ENCODE assay signal across 8 mouse cellular contexts in the genomic region with DNA sequence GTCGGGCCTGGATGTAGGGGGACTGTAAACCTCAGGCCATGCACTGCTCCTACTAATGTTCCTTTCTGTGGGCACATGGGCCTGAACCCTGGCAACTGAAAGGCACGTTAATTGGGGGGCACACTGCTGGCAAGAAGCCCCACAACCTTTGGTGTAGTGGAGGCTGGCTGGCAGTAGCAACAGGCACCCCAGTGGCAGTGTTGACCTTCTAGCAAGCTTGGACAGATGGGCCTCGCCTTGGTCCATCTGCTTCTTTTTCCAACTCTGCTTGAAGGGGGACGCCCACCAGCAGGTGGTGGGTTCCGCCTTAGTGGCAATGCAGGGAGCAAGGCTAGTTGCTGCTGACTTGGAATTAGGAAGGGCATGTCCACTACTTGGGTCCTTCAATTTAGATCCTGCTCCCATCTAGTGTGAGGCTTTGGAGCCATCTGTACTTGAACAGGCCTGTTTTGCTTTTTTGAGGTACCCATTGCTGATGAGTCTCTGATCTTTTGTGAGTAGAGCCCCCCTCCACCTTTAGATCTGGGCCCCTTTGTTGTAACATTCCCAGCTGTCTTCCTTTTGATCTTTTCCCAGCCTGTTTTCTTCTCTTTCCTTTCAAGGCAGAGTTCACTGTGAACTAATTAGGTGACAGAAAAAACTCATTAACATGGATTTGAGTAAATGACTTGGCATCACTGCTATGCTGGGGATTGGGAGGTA. TPM values are rescaled to one million over a fixed set of nuclear protein-coding genes. Genes with fewer than 3 reads are reported as not detected.
DNase-seq lines count a peak whose midpoint lies in the region; ATAC-seq and TF ChIP-seq lines count a peak whose summit lies in the region.

No protein-coding gene starts in this region.

- H3K4me3 ChIP-seq in forebrain, embryonic 10.5 days, result peak overlapping the region; percentile 91
- H3K4me3 ChIP-seq in liver, embryonic 13.5 days (replicated peaks), result peak overlapping the region; percentile 85

- peak overlapping the region; percentile 96 for H3K27ac ChIP-seq in forebrain, embryonic 10.5 days
- H3K27ac ChIP-seq in liver, embryonic 13.5 days, result peak overlapping the region; percentile 95

- H3K36me3 ChIP-seq in forebrain, embryonic 10.5 days (replicated peaks), result peaks cover 35% of the 10 kb centered on the region
- H3K36me3 ChIP-seq in liver, embryonic 13.5 days, result peaks cover 24% of the 10 kb centered on the region

- DNase-seq in layer of hippocampus, adult 9-11 months, result peak; percentile 32
- no peak for DNase-seq in layer of hippocampus, adult 8-10 months (ENCODE audit: low spot score in 2 of 2)
- peak; percentile 89 for DNase-seq in brain, embryonic 14.5 days (ENCODE audit: low read depth)
- DNase-seq in forebrain, embryonic 10.5 days (ENCODE audit: extremely low spot score, low spot score), result no peak
- no peak for DNase-seq in liver, embryonic 13.5 days
- no peak for DNase-seq in ovary, postnatal 14 days (ENCODE audit: low spot score)
- DNase-seq in left cerebral cortex, adult 11 months (ENCODE audit: low spot score), result no peak

- H3K9me3 ChIP-seq in forebrain, embryonic 10.5 days, result no peaks in the 10 kb centered on the region
- no peaks in the 10 kb centered on the region for H3K9me3 ChIP-seq in liver, embryonic 13.5 days (replicated peaks)

- WGBS in forebrain, embryonic 10.5 days, result 14% methylated on average over 5 of the region's 5 CpGs
- WGBS in liver, embryonic 13.5 days (ENCODE audit: insufficient replicate concordance), result 33% methylated on average over 5 of the region's 5 CpGs

- H3K4me1 ChIP-seq in forebrain, embryonic 10.5 days, result peaks cover 51% of the 10 kb centered on the region
- peaks cover 58% of the 10 kb centered on the region for H3K4me1 ChIP-seq in liver, embryonic 13.5 days (replicated peaks)

- H3K27me3 ChIP-seq in forebrain, embryonic 10.5 days (ENCODE audit: poor library complexity, severe bottlenecking), result peaks cover 28% of the 10 kb centered on the region
- H3K27me3 ChIP-seq in liver, embryonic 13.5 days, result no peaks in the 10 kb centered on the region

- no peak for TF ChIP-seq CTCF in brain, embryonic 14.5 days (IDR thresholded peaks at IDR 0.05; ENCODE audit: borderline replicate concordance, extremely low read depth, insufficient read depth, insufficient read length)

- peak overlapping the region; percentile 93 for H3K9ac ChIP-seq in liver, embryonic 13.5 days

- ATAC-seq in liver, embryonic 13.5 days (ENCODE audit: low read depth), result no peak
- no peak for ATAC-seq in frontal cortex, adult (ENCODE audit: low TSS enrichment)

- H3K4me2 ChIP-seq in liver, embryonic 13.5 days, result peak overlapping the region; percentile 100

- no peak for TF ChIP-seq POLR2A in brain, embryonic 14.5 days (IDR thresholded peaks at IDR 0.05; ENCODE audit: borderline replicate concordance, extremely low read depth, insufficient read depth, insufficient read length, poor library complexity, severe bottlenecking)

RNA-seq across cellular contexts. Expression of a gene that starts 1.5 kb away (rescaled TPM):
- 100 to 1,000 TPM; 563 to 611 (median 584) TPM for total RNA-seq in layer of hippocampus, adult 8-10 months (2022)
- polyA plus RNA-seq in brain, embryonic 14.5 days (2012; rRNA removed), result 176 and 244 TPM in 2 replicates
- polyA plus RNA-seq in forebrain, embryonic 10.5 days (2016; fragmentation: Nextera tagmentation; extraction: Ambion mirVana), result 24.1 and 29.0 TPM in 2 replicates
- polyA plus RNA-seq in liver, embryonic 13.5 days (2015; fragmentation: Nextera tagmentation; extraction: Ambion mirVana), result 9.0 and 10.3 TPM in 2 replicates

RNA-seq across cellular contexts. Expression of a gene that starts 5.8 kb away (rescaled TPM):
- 10 to 100 TPM; 19.0 to 23.5 (median 19.7) TPM for total RNA-seq in layer of hippocampus, adult 8-10 months (2022)
- polyA plus RNA-seq in brain, embryonic 14.5 days (2012; rRNA removed), result 60.7 and 67.7 TPM in 2 replicates
- polyA plus RNA-seq in forebrain, embryonic 10.5 days (2016; fragmentation: Nextera tagmentation; extraction: Ambion mirVana), result 28.4 and 31.8 TPM in 2 replicates
- 5.8 and 7.3 TPM in 2 replicates for polyA plus RNA-seq in liver, embryonic 13.5 days (2015; fragmentation: Nextera tagmentation; extraction: Ambion mirVana)

RNA-seq across cellular contexts. Expression of a gene that starts 8.3 kb away (rescaled TPM):
- total RNA-seq in layer of hippocampus, adult 8-10 months (2022), result 100 to 1,000 TPM; 131 to 154 (median 134) TPM
- 152 and 248 TPM in 2 replicates for polyA plus RNA-seq in brain, embryonic 14.5 days (2012; rRNA removed)
- polyA plus RNA-seq in forebrain, embryonic 10.5 days (2016; fragmentation: Nextera tagmentation; extraction: Ambion mirVana), result 106 and 108 TPM in 2 replicates
- polyA plus RNA-seq in liver, embryonic 13.5 days (2015; fragmentation: Nextera tagmentation; extraction: Ambion mirVana), result 56.0 and 59.0 TPM in 2 replicates

RNA-seq across cellular contexts. Expression of a gene that starts 29.8 kb away (rescaled TPM):
- total RNA-seq in layer of hippocampus, adult 8-10 months (2022), result 10 to 100 TPM; 28.8 to 38.8 (median 33.5) TPM
- 38.9 and 41.4 TPM in 2 replicates for polyA plus RNA-seq in brain, embryonic 14.5 days (2012; rRNA removed)
- 32.8 and 33.6 TPM in 2 replicates for polyA plus RNA-seq in forebrain, embryonic 10.5 days (2016; fragmentation: Nextera tagmentation; extraction: Ambion mirVana)
- polyA plus RNA-seq in liver, embryonic 13.5 days (2015; fragmentation: Nextera tagmentation; extraction: Ambion mirVana), result 9.0 and 10.8 TPM in 2 replicates

RNA-seq across cellular contexts. Expression of a gene that starts 30.1 kb away (rescaled TPM):
- total RNA-seq in layer of hippocampus, adult 8-10 months (2022), result 100 to 1,000 TPM; 120 to 139 (median 128) TPM
- polyA plus RNA-seq in brain, embryonic 14.5 days (2012; rRNA removed), result 159 and 252 TPM in 2 replicates
- polyA plus RNA-seq in forebrain, embryonic 10.5 days (2016; fragmentation: Nextera tagmentation; extraction: Ambion mirVana), result 42.7 and 48.9 TPM in 2 replicates
- polyA plus RNA-seq in liver, embryonic 13.5 days (2015; fragmentation: Nextera tagmentation; extraction: Ambion mirVana), result 10.9 and 11.3 TPM in 2 replicates

Comparison
In these comparisons a context has a peak if more than half of its experiments do, and no peak if none do; other contexts are left out.
1. DNase-seq: peak in layer of hippocampus, adult 9-11 months (single experiment) and brain, embryonic 14.5 days (single experiment); none in layer of hippocampus, adult 8-10 months (0 of 2), forebrain, embryonic 10.5 days (single experiment), liver, embryonic 13.5 days (single experiment), ovary, postnatal 14 days (single experiment) and left cerebral cortex, adult 11 months (single experiment).